Mouse (Mus musculus): Measurements from ENCODE around the gene Rbms2. TPM values are rescaled to one million over a fixed set of nuclear protein-coding genes. Genes with fewer than 3 reads are reported as not detected.
A peak's percentile ranks its signal among the peaks of the same experiment; 100 is the strongest.
"Not testable (repeated sequence)": the region's sequence is repeated elsewhere in the genome, so short reads cannot be mapped to it uniquely, and the experiment has no call there.

Rbms2 gene
- total RNA-seq, 1 experiment from 2014 or later: 84.6 TPM

DNA sequence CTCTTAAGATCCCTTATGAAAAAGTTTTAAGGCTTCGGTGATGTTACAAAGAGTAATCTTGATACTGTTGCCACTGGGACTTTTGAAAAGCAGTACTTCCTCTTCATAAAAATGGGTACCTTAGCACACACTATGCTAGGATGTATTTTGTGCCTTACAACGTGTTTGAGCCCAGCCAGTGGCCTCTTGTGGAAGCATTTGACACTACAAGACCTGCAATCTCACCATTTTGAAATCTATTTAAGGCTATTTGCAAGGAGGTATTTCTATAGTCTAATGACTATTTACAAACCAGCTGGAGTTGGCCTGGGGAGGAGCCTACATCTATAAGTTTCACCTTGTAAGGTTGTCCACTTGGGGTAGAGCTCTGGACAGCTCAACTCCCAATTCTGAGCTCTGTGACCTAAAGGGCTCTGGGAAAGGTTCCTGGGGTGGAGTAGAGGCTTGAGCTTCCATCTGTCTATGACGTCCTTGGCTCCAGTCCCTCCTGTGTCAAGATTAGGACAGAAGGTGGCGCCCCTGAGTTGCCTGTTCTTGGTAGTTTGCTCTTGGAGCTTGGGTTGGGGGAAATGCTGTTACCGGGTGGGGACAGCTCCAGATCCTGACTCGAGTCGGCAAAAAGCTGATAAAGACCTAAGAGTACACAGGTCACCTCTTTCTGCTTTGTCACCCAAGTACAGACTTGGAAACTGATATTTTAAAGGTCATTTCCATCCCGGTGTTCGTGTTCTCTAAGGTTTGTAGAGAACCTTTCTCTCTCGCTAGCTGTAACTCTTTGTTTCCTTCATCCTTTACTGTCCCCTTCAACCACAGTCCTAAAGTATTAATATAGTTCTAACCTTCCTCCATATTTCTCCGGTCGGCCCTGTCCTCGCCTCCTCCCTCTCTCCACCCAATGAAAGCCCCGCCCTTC lies 89.2 kb downstream of the Rbms2 start:
- DNase-seq: peak; percentile 79

DNA sequence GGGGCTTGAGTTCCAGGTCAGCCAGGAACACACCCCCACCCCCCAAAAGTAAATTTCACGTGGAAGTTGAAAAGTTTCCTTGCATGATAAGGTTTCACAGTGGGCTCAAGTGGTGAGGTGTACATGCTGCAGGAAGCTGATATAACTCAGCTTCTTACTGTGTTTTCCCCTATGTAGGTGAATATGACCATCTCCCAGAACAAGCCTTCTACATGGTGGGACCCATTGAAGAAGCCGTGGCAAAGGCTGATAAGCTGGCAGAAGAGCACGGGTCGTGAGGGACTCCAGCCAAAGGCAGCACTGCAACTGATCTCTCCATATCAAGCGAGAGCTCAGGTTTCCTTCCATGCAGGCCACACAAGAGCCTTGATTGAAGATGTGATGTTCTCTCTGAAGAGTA lies 90.3 kb downstream of the Rbms2 start:
- no peak for DNase-seq

DNA sequence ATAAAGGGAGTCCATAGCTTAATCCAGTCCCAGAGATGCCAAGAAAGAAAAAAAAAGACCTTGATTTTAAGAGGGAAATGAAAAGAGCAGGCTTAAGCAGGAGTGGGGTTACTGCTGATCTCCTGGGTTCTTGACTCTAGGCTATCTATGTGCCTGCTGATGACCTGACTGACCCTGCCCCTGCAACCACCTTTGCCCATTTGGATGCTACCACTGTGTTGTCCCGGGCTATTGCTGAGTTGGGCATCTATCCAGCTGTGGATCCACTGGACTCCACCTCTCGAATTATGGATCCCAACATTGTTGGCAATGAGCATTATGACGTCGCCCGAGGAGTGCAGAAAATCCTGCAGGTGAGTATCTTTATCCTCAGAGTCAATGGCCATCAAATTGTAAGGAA lies 91.9 kb downstream of the Rbms2 start:
- DNase-seq: no peak

DNA sequence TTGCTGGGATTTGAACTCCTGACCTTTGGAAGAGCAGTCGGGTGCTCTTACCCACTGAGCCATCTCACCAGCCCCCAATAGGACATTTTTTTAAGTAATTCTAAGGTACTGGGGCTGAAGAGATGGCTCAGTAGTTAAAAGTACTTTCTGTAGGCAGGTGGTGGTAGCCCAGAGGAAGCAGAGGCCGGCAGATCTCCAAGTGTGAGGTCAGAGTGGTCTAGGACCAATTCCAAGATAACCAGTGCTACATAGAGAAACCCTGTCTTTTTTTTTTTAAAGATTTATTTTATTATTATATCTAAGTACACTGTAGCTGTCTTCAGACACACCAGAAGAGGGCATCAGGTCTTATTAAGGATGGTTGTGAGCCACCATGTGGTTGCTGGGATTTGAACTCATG lies 92.9 kb downstream of the Rbms2 start:
- not testable (repeated sequence) for DNase-seq

DNA sequence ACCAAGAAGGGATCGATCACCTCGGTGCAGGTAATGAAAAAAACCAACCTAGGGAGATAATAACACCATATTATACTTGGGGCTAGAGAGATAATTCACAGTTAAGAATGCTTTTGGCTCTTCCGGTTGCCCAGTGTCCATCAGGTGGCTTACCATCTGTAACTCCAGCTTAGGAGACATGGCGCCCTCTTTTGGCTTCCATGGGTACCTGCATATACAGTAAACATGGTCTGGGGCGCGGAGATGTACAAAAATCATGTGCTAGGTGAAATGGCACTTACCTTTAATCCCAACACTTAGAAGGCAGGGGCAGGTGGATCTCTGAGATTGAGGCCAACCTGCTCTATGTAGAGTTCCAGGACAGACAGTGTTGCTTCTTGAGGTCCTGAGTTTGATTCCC lies 93.7 kb downstream of the Rbms2 start:
- DNase-seq: no peak

DNA sequence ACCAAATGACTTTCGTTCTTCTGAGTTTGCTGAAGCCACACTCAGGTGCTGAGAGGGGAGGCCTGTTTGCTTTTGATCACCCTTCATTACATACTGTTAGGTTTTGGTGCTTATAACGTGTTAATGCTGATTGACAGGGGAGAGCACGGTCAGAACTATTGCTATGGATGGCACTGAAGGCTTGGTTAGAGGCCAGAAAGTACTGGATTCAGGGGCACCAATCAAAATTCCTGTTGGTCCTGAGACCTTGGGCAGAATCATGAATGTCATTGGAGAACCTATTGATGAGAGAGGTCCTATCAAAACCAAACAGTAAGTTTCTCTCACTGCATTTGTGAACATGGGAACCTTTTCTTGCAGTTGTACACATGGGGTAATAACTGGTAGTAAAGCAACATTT lies 95.9 kb downstream of the Rbms2 start:
- no peak for DNase-seq

DNA sequence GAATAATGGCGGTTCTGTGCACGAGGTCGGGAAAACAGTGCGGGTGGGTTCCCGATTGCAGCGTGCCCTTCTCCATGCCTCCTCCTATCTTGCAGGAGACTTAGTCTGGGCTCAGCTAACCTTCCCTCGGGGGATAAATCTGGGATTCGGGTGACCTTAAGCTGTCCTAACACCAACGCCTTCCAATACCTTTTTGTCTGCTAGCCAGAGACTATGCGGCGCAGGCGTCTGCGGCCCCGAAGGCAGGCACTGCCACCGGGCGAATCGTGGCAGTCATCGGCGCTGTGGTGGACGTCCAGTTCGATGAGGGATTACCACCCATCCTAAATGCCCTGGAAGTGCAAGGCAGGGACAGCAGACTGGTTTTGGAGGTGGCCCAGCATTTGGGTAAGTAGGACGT lies 96.4 kb downstream of the Rbms2 start:
- DNase-seq: no peak

DNA sequence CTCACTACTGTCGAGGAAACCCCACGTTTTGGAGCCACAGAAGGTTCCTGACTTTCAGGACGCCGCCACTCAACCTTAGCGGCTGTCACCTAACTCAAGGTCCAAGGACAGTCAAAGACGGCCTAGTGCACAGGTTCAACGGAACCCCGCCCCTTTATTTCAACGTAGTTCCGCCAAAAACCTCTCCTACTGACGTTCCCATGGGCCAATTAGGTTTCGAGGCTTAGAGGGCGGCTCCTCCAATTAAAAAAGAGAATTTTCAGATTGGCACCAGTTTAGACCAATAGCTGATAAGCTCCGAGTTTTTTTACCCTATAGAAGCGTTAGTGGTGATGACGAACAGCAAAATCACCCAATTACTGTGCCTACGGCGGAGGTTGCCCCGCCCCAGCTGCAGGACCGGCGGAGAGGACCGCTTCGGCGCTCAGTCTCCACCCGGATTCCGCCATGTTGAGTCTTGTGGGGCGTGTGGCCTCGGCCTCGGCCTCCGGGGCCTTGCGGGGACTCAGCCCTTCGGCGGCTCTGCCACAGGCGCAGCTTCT lies 97.1 kb downstream of the Rbms2 start, which contains the start of gene Atp5b:
Atp5b (plus strand) TSS at position 394 of the 542 bp plus-strand sequence.
- peak; percentile 93 for DNase-seq

DNA sequence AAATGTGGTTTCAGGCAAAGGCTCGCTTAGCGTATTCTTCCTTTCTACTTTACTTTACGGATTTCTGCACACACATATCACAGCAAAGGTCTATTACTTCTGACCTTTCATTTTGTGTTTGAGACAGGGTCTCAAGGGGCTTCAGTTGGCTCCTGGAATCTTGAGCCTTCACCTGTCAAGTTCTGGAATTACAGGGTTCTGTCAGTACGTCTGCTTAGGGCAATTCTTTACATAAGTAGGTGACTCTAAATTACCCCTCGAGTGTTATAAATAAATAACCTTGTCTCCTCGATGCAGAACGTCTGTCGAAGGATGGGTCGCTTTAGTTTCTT lies 97.7 kb downstream of the Rbms2 start:
- no peak for DNase-seq

DNA sequence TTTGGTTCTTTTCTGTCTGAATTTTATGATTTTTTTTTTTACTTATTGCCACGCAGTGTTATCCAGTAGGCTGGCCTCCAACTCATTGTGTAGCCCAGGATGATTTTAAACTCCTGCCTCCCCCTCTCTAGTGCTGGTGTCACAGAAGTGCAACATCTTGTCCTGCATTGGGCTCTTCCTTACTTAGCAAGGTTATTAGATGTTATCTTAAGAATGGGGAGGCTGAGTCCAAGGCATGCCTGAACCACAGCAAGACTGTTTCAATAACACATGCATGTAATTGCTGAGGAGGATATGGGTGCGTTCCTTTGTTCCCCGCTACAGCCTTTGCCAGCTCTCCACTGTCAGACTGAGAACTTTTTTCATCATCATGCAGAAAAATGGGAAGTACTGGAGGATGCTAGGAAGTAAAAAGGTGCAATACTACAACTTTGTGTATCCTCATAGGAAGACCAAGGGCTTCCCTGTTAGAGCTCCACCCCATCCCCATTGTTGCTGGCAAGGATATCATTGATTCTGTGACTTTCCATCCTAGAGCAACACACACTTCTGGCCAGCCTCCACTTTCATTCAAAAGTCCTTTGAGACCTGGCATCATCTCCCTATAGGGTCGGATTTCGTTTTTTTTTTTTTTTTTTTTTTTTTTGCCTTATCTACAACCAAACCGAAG lies 98.2 kb downstream of the Rbms2 start:
- no peak for DNase-seq

Small RNAs within 50 kb of the gene (microRNA-seq; reads per million reads assigned to microRNA genes)
- gene Mir677: 42.0 to 47.0 reads per million in 2 experiments

Other genes starting within 250 kb of the Rbms2 start
- gene Hsd17b6, start 172.7 kb downstream of the Rbms2 start, total RNA-seq (2021): 1.1 TPM in 1 of 2 replicates, not detected in the other
- 6.6 and 6.8 TPM in 2 replicates for gene Prim1, start 165.1 kb downstream of the Rbms2 start, total RNA-seq (2021)
- 566 and 612 TPM in 2 replicates for gene Naca, start 144.7 kb downstream of the Rbms2 start, total RNA-seq (2021)
- 167 and 204 TPM in 2 replicates for gene Ptges3, start 121.3 kb downstream of the Rbms2 start, total RNA-seq (2021)
- gene Atp5b, start 97.0 kb downstream of the Rbms2 start, total RNA-seq (2021): 2,437 and 2,492 TPM in 2 replicates
- 52.2 and 73.2 TPM in 2 replicates for gene Baz2a, start 88.7 kb downstream of the Rbms2 start, total RNA-seq (2021)
- gene Gls2, start 14.2 kb upstream of the Rbms2 start, total RNA-seq (2021): 1.3 and 5.5 TPM in 2 replicates
- 15.3 and 18.0 TPM in 2 replicates for gene Spryd4, start 31.5 kb upstream of the Rbms2 start, total RNA-seq (2021)
- gene Mip, start 45.5 kb upstream of the Rbms2 start, total RNA-seq (2021): not detected in 2 replicates
- 14.1 and 20.7 TPM in 2 replicates for gene Timeless, start 51.8 kb upstream of the Rbms2 start, total RNA-seq (2021)
- gene Apon, start 73.8 kb upstream of the Rbms2 start, total RNA-seq (2021): 0.30 and 2.8 TPM in 2 replicates
- gene Apof, start 88.4 kb upstream of the Rbms2 start, total RNA-seq (2021): 9.7 and 10.0 TPM in 2 replicates
- 37.2 and 52.6 TPM in 2 replicates for gene Stat2, start 90.3 kb upstream of the Rbms2 start, total RNA-seq (2021)
- gene Il23a, start 118.5 kb upstream of the Rbms2 start, total RNA-seq (2021): not detected in 2 replicates
- 28.9 and 32.7 TPM in 2 replicates for gene Pan2, start 123.0 kb upstream of the Rbms2 start, total RNA-seq (2021)
- gene Cnpy2, start 142.2 kb upstream of the Rbms2 start, total RNA-seq (2021): 164 and 206 TPM in 2 replicates
- 287 and 317 TPM in 2 replicates for gene Cs, start 157.4 kb upstream of the Rbms2 start, total RNA-seq (2021)
- gene Coq10a, start 188.7 kb upstream of the Rbms2 start, total RNA-seq (2021): 74.4 and 80.2 TPM in 2 replicates
- gene Ankrd52, start 196.8 kb upstream of the Rbms2 start, total RNA-seq (2021): 72.3 and 75.1 TPM in 2 replicates
- not detected in 2 replicates for gene Slc39a5, start 220.9 kb upstream of the Rbms2 start, total RNA-seq (2021)
- 74.6 and 75.0 TPM in 2 replicates for gene Nabp2, start 231.2 kb upstream of the Rbms2 start, total RNA-seq (2021)
- gene Rnf41, start 231.4 kb upstream of the Rbms2 start, total RNA-seq (2021): 35.9 and 44.4 TPM in 2 replicates

Data from adrenal gland, postnatal 25 days (tissue).